Mouse (Mus musculus) stomach, postnatal 0 days (tissue): Measurements from ENCODE around the gene Cyyr1. TPM values are rescaled to one million over a fixed set of nuclear protein-coding genes. Genes with fewer than 3 reads are reported as not detected.

Source experiments
- ATAC-seq: fragments of 200-750 bp; cut with Nextera tagmentation; 2 replicates; pipeline ENCODE4 v1.8.0; 2017; ENCODE audit not compliant: low FRiP score, low TSS enrichment
- DNase-seq: peaks from one replicate; pipeline ENCODE4 v3.0.0-alpha.2; 2016; ENCODE audit warnings: low spot score
- H3K27ac ChIP-seq: fragments of 300-500 bp; sonication (generic); replicated peaks from 2 replicates; pipeline ENCODE4 v1.5.1; 2014; ENCODE audit warnings: mild to moderate bottlenecking, control low read depth
- H3K27me3 ChIP-seq: fragments of 300-500 bp; sonication (generic); 2 replicates; pipeline ENCODE4 v1.6.1; 2014; ENCODE audit warnings: low read length; ENCODE audit not compliant: control insufficient read depth, insufficient read depth
- H3K36me3 ChIP-seq: fragments of 300-500 bp; sonication (generic); 2 replicates; pipeline ENCODE4 v1.6.1; 2014; ENCODE audit warnings: low read length, mixed read lengths; ENCODE audit not compliant: control insufficient read depth, insufficient read depth
- H3K4me1 ChIP-seq: fragments of 300-500 bp; sonication (generic); replicated peaks from 2 replicates; pipeline ENCODE4 v1.6.1; 2014; ENCODE audit warnings: antibody characterized with exemption; ENCODE audit not compliant: control insufficient read depth, insufficient read depth
- H3K4me2 ChIP-seq: fragments of 300-500 bp; sonication (generic); replicated peaks from 2 replicates; pipeline ENCODE4 v1.6.1; 2014; ENCODE audit warnings: low read depth, mild to moderate bottlenecking, control low read depth, moderate library complexity
- H3K4me3 ChIP-seq: fragments of 300-500 bp; sonication (generic); 2 replicates; pipeline ENCODE4 v1.5.1; 2014; ENCODE audit warnings: low read depth, low read length, control low read depth
- H3K9ac ChIP-seq: fragments of 300-500 bp; sonication (generic); 2 replicates; pipeline ENCODE4 v1.6.1; 2014; ENCODE audit warnings: mild to moderate bottlenecking, low read length, control low read depth, mixed read lengths
- H3K9me3 ChIP-seq: fragments of 300-500 bp; sonication (generic); 2 replicates; pipeline ENCODE4 v1.6.1; 2016; ENCODE audit warnings: low read length; ENCODE audit not compliant: control insufficient read depth
- CTCF ChIP-seq: IDR thresholded peaks from 2 replicates; pipeline ENCODE4 v1.5.1; 2016; ENCODE audit warnings: antibody characterized with exemption, low read depth, mild to moderate bottlenecking, moderate library complexity
- EP300 ChIP-seq: optimal IDR thresholded peaks from 2 replicates; pipeline ENCODE3; 2016; ENCODE audit warnings: antibody characterized with exemption
- WGBS: fragments of 180-500 bp; shearing (Covaris S2); extraction: QIAGEN DNeasy Blood & Tissue Kit; methylation state at CpG from one replicate; pipeline ENCODE4 v1.1.7; 2014; 5-methylcytosine and 5-hydroxymethylcytosine counted together
- polyA plus RNA-seq: library from polyadenylated mRNA; unstranded; fragments of >200 nt; fragmentation: Nextera tagmentation; extraction: Ambion mirVana; gene quantifications from 2 replicates; pipeline ENCODE4 v1.2.1, GENCODE M21; 2015

The Cyyr1 gene
- polyA plus RNA-seq, 1 experiment from 2014 or later: 2.0 TPM

GRCm38 (mm10) chr16:85527743-85528620, 25.2 kb downstream of the Cyyr1 start:
- no peaks in the 10 kb centered on the region for H3K4me1 ChIP-seq
- no peak overlapping the region for H3K4me3 ChIP-seq
- ATAC-seq (no peak), DNase-seq (no peak)
- H3K36me3 ChIP-seq: no peaks in the 10 kb centered on the region
- no peak overlapping the region for H3K27ac ChIP-seq
- H3K9ac ChIP-seq: no peak overlapping the region
- H3K9me3 ChIP-seq: no peaks in the 10 kb centered on the region
- no peak overlapping the region for H3K4me2 ChIP-seq
- H3K27me3 ChIP-seq: no peaks in the 10 kb centered on the region
- WGBS: 42% methylated on average over 12 of the region's 12 CpGs
- TF ChIP-seq EP300 (no peak), CTCF (no peak)

GRCm38 (mm10) chr16:85524589-85524988, 28.6 kb downstream of the Cyyr1 start:
- Histone ChIP-seq H3K27me3 (no peaks in the 10 kb centered on the region), H3K4me2 (no peak overlapping the region), H3K4me3 (no peak overlapping the region), H3K9ac (no peak overlapping the region), H3K36me3 (no peaks in the 10 kb centered on the region), H3K27ac (no peak overlapping the region), H3K9me3 (no peaks in the 10 kb centered on the region), H3K4me1 (no peaks in the 10 kb centered on the region)
- DNase-seq (no peak), ATAC-seq (no peak)
- WGBS: 83% methylated on average over 8 of the region's 8 CpGs
- TF ChIP-seq EP300 (no peak), CTCF (no peak)

GRCm38 (mm10) chr16:85507264-85507663, 45.9 kb downstream of the Cyyr1 start:
- no peaks in the 10 kb centered on the region for H3K36me3 ChIP-seq
- no peaks in the 10 kb centered on the region for H3K9me3 ChIP-seq
- WGBS: 89% methylated on average over 6 of the region's 6 CpGs
- ATAC-seq (no peak), DNase-seq (no peak)
- H3K4me1 ChIP-seq: no peaks in the 10 kb centered on the region
- no peak for TF ChIP-seq EP300
- no peak for TF ChIP-seq CTCF
- no peak overlapping the region for H3K4me3 ChIP-seq
- H3K27me3 ChIP-seq: no peaks in the 10 kb centered on the region
- H3K27ac ChIP-seq: no peak overlapping the region
- H3K4me2 ChIP-seq: no peak overlapping the region
- no peak overlapping the region for H3K9ac ChIP-seq

GRCm38 (mm10) chr16:85505108-85505507, 48.1 kb downstream of the Cyyr1 start:
- H3K9me3 ChIP-seq: no peaks in the 10 kb centered on the region
- WGBS: 74% methylated on average over 3 of the region's 3 CpGs
- H3K36me3 ChIP-seq: no peaks in the 10 kb centered on the region
- H3K4me1 ChIP-seq: no peaks in the 10 kb centered on the region
- H3K27me3 ChIP-seq: no peaks in the 10 kb centered on the region
- H3K27ac ChIP-seq: no peak overlapping the region
- H3K4me3 ChIP-seq: no peak overlapping the region
- DNase-seq (no peak), ATAC-seq (no peak)
- no peak for TF ChIP-seq EP300
- TF ChIP-seq CTCF: no peak
- no peak overlapping the region for H3K4me2 ChIP-seq
- no peak overlapping the region for H3K9ac ChIP-seq

GRCm38 (mm10) chr16:85503416-85503815, 49.8 kb downstream of the Cyyr1 start:
- H3K27ac ChIP-seq: no peak overlapping the region
- H3K9ac ChIP-seq: no peak overlapping the region
- ATAC-seq (no peak), DNase-seq (no peak)
- 71% methylated on average over 5 of the region's 5 CpGs for WGBS
- H3K9me3 ChIP-seq: no peaks in the 10 kb centered on the region
- no peak for TF ChIP-seq EP300
- no peak for TF ChIP-seq CTCF
- H3K4me1 ChIP-seq: no peaks in the 10 kb centered on the region
- H3K36me3 ChIP-seq: no peaks in the 10 kb centered on the region
- H3K27me3 ChIP-seq: no peaks in the 10 kb centered on the region
- no peak overlapping the region for H3K4me2 ChIP-seq
- H3K4me3 ChIP-seq: no peak overlapping the region

- H3K27me3 ChIP-seq: no peaks in the 10 kb centered on the region
- TF ChIP-seq EP300 (no peak), CTCF (no peak)
- no peaks in the 10 kb centered on the region for H3K36me3 ChIP-seq
- no peaks in the 10 kb centered on the region for H3K9me3 ChIP-seq
- H3K4me3 ChIP-seq: no peak overlapping the region
- H3K27ac ChIP-seq: no peak overlapping the region
- H3K4me1 ChIP-seq: no peaks in the 10 kb centered on the region
- no peak overlapping the region for H3K4me2 ChIP-seq
- ATAC-seq (no peak), DNase-seq (no peak)
- 93% methylated on average over 2 of the region's 2 CpGs for WGBS
- H3K9ac ChIP-seq: no peak overlapping the region
Observed at GRCm38 (mm10) chr16:85495837-85496236, 57.4 kb downstream of the Cyyr1 start.
